Mouse (Mus musculus): ENCODE data around the gene Slc38a9. TPM values are rescaled to one million over a fixed set of nuclear protein-coding genes. Genes with fewer than 3 reads are reported as not detected.

Slc38a9 gene
- total RNA-seq, 2 experiments from 2014 or later, result 26.5 to 26.8 TPM

DNA sequence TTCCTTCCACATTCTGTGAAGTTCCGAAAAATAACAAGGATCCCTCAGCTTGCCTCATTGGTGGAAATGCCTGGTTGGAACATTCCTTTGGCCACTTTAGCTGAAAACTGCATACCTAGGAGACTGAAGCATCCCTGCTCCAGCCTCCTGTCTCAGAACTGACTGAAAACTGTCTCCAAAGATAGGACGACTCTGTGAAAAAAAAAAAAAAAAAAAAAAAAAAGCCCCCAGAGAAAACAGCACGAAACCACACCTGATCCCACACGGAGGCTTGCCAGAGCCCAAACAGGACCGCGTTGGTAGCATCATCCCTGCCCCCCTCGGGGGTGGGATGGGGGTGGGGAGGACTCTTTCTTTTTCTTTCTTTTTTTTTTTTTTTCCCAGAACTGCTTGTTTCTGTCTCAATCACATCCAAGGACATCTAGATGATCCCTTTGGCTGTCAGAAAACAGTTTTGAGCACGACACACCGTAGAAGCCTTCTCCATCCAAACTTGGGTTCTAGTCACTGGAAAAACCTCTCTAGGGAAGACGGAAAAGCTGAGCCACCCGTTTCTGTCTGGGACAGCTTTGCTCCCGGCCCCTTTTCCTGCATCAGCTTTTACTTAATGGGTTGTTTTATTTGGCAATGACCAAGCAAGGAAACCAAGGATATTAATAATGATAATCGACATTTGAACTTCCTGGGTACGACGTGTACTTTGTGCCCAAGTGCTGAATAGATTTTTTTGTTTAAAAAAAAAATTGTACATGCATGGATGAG, 111.1 kb downstream of the Slc38a9 start:
- TF ChIP-seq CTCF (conservative IDR thresholded peaks at IDR 0.05), result no peak
- no peak for DNase-seq (ENCODE audit: low spot score in 2 of 2)
- Histone ChIP-seq H3K27ac (no peak overlapping the region), H3K4me3 (no peak overlapping the region)

DNA sequence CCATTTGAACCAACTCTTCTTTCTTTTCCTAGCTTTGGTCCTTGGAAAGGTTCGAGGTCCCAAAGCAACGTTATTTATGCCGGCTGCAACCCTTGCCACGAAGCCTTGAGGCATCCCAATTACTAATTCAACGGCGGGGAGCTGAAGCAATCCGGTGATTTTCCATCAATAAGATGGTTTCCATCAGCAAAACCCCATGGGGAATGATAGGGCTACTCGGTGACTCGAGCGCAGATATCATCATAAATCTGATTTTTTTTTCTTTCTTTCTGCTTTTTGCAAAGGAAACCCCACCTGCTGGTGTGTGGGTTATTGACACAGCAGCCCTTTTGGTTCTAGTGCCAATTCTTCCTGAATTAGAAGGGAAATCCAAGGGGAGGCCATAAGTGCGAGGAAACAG, 111.7 kb downstream of the Slc38a9 start:
- no peak overlapping the region for H3K27ac ChIP-seq
- peak; percentile 20; the same call in 1 of the 2 replicates for TF ChIP-seq CTCF (conservative IDR thresholded peaks at IDR 0.05)
- no peak overlapping the region for H3K4me3 ChIP-seq
- DNase-seq (ENCODE audit: low spot score in 2 of 2), result no peak

DNA sequence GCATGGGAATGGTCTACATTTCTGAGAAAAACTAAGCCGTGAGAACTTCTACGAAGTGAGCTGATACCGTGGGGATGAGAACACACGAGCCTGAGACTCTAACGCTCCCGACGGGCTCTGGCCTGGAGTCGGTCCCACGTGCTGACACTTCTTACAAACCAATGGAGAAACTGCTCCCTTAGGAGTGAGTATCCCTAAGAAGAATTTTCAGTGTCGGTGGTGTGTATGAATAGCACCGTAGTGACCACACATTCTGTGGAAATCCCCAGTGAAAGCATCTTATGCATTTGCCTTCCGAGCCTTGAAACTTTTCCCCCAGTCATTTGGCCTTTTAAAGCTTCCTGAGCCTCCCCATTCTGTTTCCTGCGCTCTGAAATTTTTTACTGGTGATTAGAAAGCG, 112.3 kb downstream of the Slc38a9 start:
- Histone ChIP-seq H3K4me3 (no peak overlapping the region), H3K27ac (no peak overlapping the region)
- TF ChIP-seq CTCF (conservative IDR thresholded peaks at IDR 0.05), result no peak
- DNase-seq (ENCODE audit: low spot score in 2 of 2), result no peak

DNA sequence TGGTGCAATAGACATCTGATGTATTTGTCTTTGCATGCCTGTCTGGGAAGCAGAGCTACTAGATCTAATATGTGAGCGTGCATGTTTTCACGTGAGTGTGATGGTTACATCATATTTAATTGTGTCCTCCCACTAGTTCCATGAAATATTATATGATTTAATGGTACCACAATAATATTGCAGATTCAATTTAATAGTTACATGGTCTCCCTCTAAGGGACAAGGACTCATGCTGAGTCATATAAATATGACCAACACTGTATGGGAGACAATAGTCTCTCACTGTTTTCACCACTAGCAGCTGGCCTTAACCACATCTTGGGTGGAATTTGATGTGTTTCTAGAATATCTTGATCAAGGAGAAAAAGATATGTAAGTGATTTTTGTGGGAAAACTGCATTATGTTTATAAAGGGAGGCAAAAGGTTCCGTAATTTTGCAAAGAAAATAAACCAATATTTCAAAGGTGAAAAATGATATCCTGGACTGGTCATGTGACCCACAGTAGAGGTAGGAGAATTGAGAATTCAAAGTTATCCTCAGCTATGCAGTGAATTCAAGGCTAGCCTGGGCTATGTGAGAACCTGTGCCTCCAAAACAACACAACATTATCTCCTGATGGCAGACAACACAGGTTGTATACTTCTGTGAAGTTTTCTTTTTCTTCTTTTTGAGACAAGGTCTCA, 113.6 kb downstream of the Slc38a9 start:
- Histone ChIP-seq H3K27ac (no peak overlapping the region), H3K4me3 (no peak overlapping the region)
- no peak for DNase-seq (ENCODE audit: low spot score in 2 of 2)
- TF ChIP-seq CTCF (conservative IDR thresholded peaks at IDR 0.05), result no peak

DNA sequence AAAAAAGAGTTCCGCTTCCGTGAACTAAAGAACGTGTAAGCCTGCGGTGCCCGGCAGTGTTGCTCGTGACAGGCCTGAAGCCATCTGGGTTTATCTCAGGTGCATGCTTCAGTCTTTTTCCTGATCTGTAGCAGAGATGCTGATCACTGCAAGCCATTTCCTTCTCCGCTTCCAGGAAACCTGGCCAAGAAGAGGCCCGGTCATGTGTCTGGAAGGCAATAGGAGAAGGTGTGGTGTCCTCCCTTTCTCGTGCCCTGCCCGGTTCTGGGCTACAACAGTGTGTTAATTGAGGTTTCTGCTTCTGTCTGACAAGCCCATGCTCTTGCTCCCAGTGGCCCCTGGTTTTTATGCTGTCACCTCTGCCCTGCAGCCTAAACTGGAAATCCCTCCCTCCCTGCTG, 115.3 kb downstream of the Slc38a9 start:
- no peak for TF ChIP-seq CTCF (conservative IDR thresholded peaks at IDR 0.05)

DNA sequence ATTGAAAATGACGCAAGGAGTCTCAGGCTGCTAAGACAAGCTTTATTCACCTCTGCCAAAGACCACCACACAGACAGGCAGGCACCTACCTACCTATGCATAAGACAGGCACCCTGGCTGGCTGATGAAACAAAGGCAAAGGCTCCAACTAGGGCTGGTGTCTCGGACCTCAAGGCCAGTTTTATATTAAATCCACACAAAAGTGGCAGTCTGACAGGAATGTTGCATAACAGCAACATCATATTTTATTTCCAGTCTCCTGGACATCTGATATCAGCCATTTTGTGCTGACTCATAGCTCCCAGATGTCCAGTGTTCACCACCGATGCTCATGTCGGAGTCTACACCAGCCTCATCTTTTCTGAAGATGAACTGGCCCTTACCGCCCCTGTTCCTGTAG, 117.9 kb downstream of the Slc38a9 start:
- H3K4me3 ChIP-seq, result no peak overlapping the region
- no peak for TF ChIP-seq CTCF (conservative IDR thresholded peaks at IDR 0.05)
- DNase-seq (ENCODE audit: low spot score in 2 of 2), result no peak
- H3K27ac ChIP-seq, result no peak overlapping the region

More for the DNA sequence above, 115.3 kb downstream of the Slc38a9 start:
- Histone ChIP-seq H3K4me3 (no peak overlapping the region), H3K27ac (no peak overlapping the region)
- no peak for DNase-seq (ENCODE audit: low spot score in 2 of 2)

DNA sequence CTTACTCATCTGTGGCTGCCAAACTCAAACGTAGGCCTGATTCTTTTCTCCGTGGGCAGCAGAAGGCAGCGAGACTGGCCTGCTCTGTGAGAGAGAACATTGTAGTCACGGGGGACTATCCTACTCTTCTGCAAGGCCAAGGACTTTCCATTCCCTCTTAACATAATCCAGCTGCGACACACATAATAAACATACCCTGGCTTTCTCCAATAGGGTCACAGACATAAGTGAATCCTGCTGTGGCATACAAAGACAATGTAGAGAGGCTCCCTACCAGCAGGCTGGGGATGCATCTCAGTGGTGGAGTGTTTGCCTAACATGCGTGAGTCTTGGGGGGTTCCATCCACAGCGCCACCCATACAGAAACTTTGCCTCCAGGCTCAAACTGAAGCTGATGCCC, 124.8 kb downstream of the Slc38a9 start:
- Histone ChIP-seq H3K27ac (no peak overlapping the region), H3K4me3 (no peak overlapping the region)
- TF ChIP-seq CTCF (conservative IDR thresholded peaks at IDR 0.05), result no peak
- DNase-seq (ENCODE audit: low spot score in 2 of 2), result no peak

DNA sequence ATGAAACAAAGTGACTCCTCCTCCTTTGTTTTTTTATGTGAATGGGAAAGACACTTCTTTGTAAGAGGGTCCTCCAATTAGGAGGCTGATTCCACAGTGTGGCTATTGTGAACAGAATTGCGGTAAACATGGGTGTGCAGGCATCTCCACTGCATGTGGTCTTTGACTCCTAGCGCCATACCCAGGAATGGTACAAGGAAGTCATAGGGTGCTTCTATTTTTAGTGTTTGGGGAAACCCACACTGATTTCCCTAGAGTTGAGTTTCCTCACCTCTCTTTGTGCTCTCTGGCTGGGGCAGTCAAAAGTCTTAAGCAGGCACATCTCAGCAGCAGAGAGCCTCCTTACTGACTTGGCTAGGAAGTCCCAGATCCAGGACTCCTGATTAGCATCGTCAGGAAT, 125.6 kb downstream of the Slc38a9 start:
- no peak for DNase-seq (ENCODE audit: low spot score in 2 of 2)
- Histone ChIP-seq H3K4me3 (no peak overlapping the region), H3K27ac (no peak overlapping the region)
- TF ChIP-seq CTCF (conservative IDR thresholded peaks at IDR 0.05), result no peak

DNA sequence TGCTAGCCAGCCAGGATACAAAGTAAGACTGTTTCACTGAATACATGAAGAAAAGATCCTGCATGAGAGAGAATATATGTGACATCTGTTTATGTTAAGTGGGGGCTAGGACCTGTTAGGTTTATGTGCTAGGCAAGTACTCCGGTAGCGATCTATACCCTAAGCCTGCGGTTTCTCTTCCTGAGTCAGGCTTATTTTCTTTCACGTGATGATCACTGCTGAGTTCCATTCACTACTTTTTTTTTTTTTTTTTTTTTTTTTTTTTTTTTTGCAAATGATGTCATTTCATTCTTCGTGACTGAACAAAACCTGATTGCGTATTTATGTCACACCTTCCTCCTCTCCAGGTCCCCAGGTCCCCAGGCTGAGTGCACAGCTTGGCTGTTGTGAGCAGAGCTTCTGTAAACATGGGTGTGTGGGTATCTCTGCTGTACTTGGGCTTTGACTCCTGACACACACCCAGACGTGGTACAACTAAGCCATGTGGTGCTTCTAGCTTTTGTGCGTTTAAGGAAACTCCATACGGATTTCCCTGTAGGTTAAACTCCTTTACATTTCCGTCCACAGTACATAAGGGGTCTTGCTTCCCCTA, 126.5 kb downstream of the Slc38a9 start:
- Histone ChIP-seq H3K4me3 (no peak overlapping the region), H3K27ac (no peak overlapping the region)
- DNase-seq (ENCODE audit: low spot score in 2 of 2), result no peak
- TF ChIP-seq CTCF (conservative IDR thresholded peaks at IDR 0.05), result no peak

Other genes with a start within 250 kb of the Slc38a9 start
- 10 to 100 TPM; 73.0 to 76.5 TPM for gene Il6st, start 196.7 kb upstream of the Slc38a9 start, total RNA-seq (2021)
- under 1 TPM; 0.15 to 0.22 TPM for gene Il31ra, start 66.4 kb upstream of the Slc38a9 start, total RNA-seq (2021)
- 1 to 10 TPM; 1.7 to 2.0 TPM for gene Ddx4, start 8.3 kb upstream of the Slc38a9 start, total RNA-seq (2021)
- 10 to 100 TPM; 30.4 to 30.8 TPM for gene Plpp1, start 140.0 kb downstream of the Slc38a9 start, total RNA-seq (2021)

All from layer of hippocampus, adult 2 months (tissue).